Mouse (Mus musculus) T-helper 17 cell (primary cell): ENCODE measurements around the gene Kirrel2.
"Not testable (repeated sequence)": the region's sequence is repeated elsewhere in the genome, so short reads cannot be mapped to it uniquely, and the experiment has no call there.

Experiments used
- in situ Hi-C, 2 experiments: fragments of 300-600 bp; cut with MboI, MseI; formaldehyde crosslinking; loops; 1 replicate in 1 of 2; 2 replicates in 1 of 2; pipeline ENCODE4 v1.15.1; 2025; ENCODE audit warnings: high pct_unique_total_duplicates in 2 of 2

Gene Kirrel2

GRCm38 (mm10) chr7:30457629-30458330 lies at the start of gene Kirrel2, which contains the start of gene Nphs1:
Gene Kirrel2, minus strand, starts transcription at chr7:30457690.
Gene Nphs1, plus strand, starts transcription at chr7:30458315.
- in situ Hi-C loops, result no loop called here

GRCm38 (mm10) chr7:30501159-30501558 lies 43.7 kb upstream of the Kirrel2 start:
- in situ Hi-C loops, result not testable (repeated sequence)

- in situ Hi-C loops, result loop anchor here in 1 of 2 experiments (5.0 kb wide), 1 partner anchor 122 kb away; no protein-coding TSS in a partner anchor
Measured at GRCm38 (mm10) chr7:30495506-30496042, 38.1 kb upstream of the Kirrel2 start.

GRCm38 (mm10) chr7:30493401-30493931 lies 36.0 kb upstream of the Kirrel2 start, which contains the start of gene Prodh2:
Gene Prodh2, plus strand, starts transcription at chr7:30493622.
- in situ Hi-C loops, result no loop called here

- in situ Hi-C loops, result no loop called here
Measured at GRCm38 (mm10) chr7:30492765-30493164, 35.3 kb upstream of the Kirrel2 start.

GRCm38 (mm10) chr7:30490957-30491307 lies 33.4 kb upstream of the Kirrel2 start:
- in situ Hi-C loops, result no loop called here

- in situ Hi-C loops, result no loop called here
Measured at GRCm38 (mm10) chr7:30490251-30490956, 32.9 kb upstream of the Kirrel2 start.

GRCm38 (mm10) chr7:30484250-30484649 lies 26.8 kb upstream of the Kirrel2 start:
- in situ Hi-C loops, result loop anchor here in 1 of 2 experiments (5.0 kb wide), 1 partner anchor 107 kb away; no protein-coding TSS in a partner anchor

GRCm38 (mm10) chr7:30477415-30478381 lies 20.2 kb upstream of the Kirrel2 start:
- in situ Hi-C loops, result no loop called here

GRCm38 (mm10) chr7:30476136-30476535 lies 18.6 kb upstream of the Kirrel2 start:
- in situ Hi-C loops, result not testable (repeated sequence)

- in situ Hi-C loops, result no loop called here
Measured at GRCm38 (mm10) chr7:30474999-30475398, 17.5 kb upstream of the Kirrel2 start.

- in situ Hi-C loops, result no loop called here
Measured at GRCm38 (mm10) chr7:30472411-30472810, 14.9 kb upstream of the Kirrel2 start.

- in situ Hi-C loops, result no loop called here
Measured at GRCm38 (mm10) chr7:30464816-30465300, 7.4 kb upstream of the Kirrel2 start.

GRCm38 (mm10) chr7:30463996-30464395 lies 6.5 kb upstream of the Kirrel2 start:
- in situ Hi-C loops, result no loop called here

GRCm38 (mm10) chr7:30463568-30463967 lies 6.1 kb upstream of the Kirrel2 start:
- in situ Hi-C loops, result no loop called here

GRCm38 (mm10) chr7:30459484-30459883 lies 2.0 kb upstream of the Kirrel2 start:
- in situ Hi-C loops, result no loop called here

- in situ Hi-C loops, result no loop called here
Measured at GRCm38 (mm10) chr7:30456911-30457628, 420 bp downstream of the Kirrel2 start.

- in situ Hi-C loops, result no loop called here
Measured at GRCm38 (mm10) chr7:30456487-30456886, 1.0 kb downstream of the Kirrel2 start.

- in situ Hi-C loops, result no loop called here
Measured at GRCm38 (mm10) chr7:30454259-30454658, 3.2 kb downstream of the Kirrel2 start.

- in situ Hi-C loops, result no loop called here
Measured at GRCm38 (mm10) chr7:30453766-30454165, 3.7 kb downstream of the Kirrel2 start.
